In the genomic region with DNA sequence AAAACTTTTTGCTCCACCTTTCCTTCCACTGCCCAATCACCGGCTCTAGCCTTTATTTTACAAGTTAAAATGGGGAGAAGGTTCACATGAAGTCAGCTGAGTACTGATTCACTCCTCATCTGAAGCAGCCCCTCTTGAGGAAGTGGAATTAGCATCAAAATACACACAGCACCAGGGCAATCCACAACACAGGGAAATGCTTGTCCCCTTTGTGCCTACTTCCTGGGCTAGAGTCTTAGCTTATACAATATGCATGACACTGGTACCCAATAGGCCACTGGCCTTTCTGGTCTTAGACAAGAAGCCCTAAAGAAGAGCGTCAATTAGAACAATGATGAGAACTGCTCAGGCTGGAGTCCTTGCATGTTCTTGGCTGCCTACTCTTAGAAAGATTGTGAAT, we compare ENCODE assay signal across 13 mouse cellular contexts.
"Had no signal": no experiment of that assay in that cellular context is flagged by ENCODE, and none has a peak within 500 bp of the region (broad histone marks: within the 10 kb centered on the region; RNA-seq: fewer than 3 reads in every experiment).

No protein-coding gene starts in this region.

- DNase-seq: gastrocnemius, postnatal 14 days; gastrocnemius, postnatal 36 days; heart, adult 2 months; heart, postnatal 14 days; heart, postnatal 36 days; kidney, adult 11 months; kidney, adult 2 months; kidney, adult 9 months; kidney, postnatal 14 days; kidney, postnatal 36 days; layer of hippocampus, adult 9-11 months; layer of hippocampus, postnatal 36 days; left cerebral cortex, postnatal 4 days had no signal
